ENCODE assay signal across 26 mouse cellular contexts in genomic region chr4:99959308-99959707, GRCm38 (mm10). TPM values are rescaled to one million over a fixed set of nuclear protein-coding genes. Genes with fewer than 3 reads are reported as not detected.
DNase-seq lines count a peak whose midpoint lies in the region; ATAC-seq and TF ChIP-seq lines count a peak whose summit lies in the region.
"Had no signal": no experiment of that assay in that cellular context is flagged by ENCODE, and none has a peak within 500 bp of the region (broad histone marks: within the 10 kb centered on the region; RNA-seq: fewer than 3 reads in every experiment).

No protein-coding gene starts in this region.

- intact Hi-C loops in gastrocnemius, adult 2 months (cut with DNase I) = no loop called here
- intact Hi-C loops in gastrocnemius, postnatal 36 days (cut with DNase I) = no loop called here

- H3K27ac ChIP-seq in gastrocnemius, adult 2 months = peak overlapping the region; percentile 90
- no peak overlapping the region for H3K27ac ChIP-seq in intestine, embryonic 15.5 days
- H3K27ac ChIP-seq in intestine, postnatal 0 days (ENCODE audit: low read depth, low read length) = no peak overlapping the region
- no peak overlapping the region for H3K27ac ChIP-seq in intestine, embryonic 16.5 days (ENCODE audit: low read length)
- H3K27ac ChIP-seq: embryonic facial prominence, embryonic 12.5 days; embryonic facial prominence, embryonic 15.5 days; hindbrain, embryonic 10.5 days; hindbrain, embryonic 13.5 days had no signal

- H3K27me3 ChIP-seq in intestine, embryonic 15.5 days (replicated peaks) = no peaks in the 10 kb centered on the region
- H3K27me3 ChIP-seq in intestine, postnatal 0 days (replicated peaks; ENCODE audit: control insufficient read depth, insufficient read depth, low read length) = no peaks in the 10 kb centered on the region
- no peaks in the 10 kb centered on the region for H3K27me3 ChIP-seq in intestine, embryonic 16.5 days (replicated peaks; ENCODE audit: control insufficient read depth, insufficient read depth, low read length)
- H3K27me3 ChIP-seq: CH12.LX; embryonic facial prominence, embryonic 12.5 days; embryonic facial prominence, embryonic 15.5 days; heart, embryonic 12.5 days; hindbrain, embryonic 13.5 days had no signal

- DNase-seq in gastrocnemius, adult 2 months = no peak
- DNase-seq in gastrocnemius, postnatal 36 days = no peak
- no peak for DNase-seq in yolk sac, embryonic 10.5 days (ENCODE audit: low spot score)
- DNase-seq: adrenal gland, adult 2 months; adrenal gland, postnatal 14 days; B cell, adult 2 months; cerebellum, adult 11 months; cerebellum, adult 2 months; cerebellum, adult 9-11 months; cerebellum, postnatal 25 days; forebrain, postnatal 0 days; gastrocnemius, postnatal 10 days; heart, adult 11 months; kidney, adult 11 months had no signal

- H3K9me3 ChIP-seq in intestine, embryonic 15.5 days = no peaks in the 10 kb centered on the region
- no peaks in the 10 kb centered on the region for H3K9me3 ChIP-seq in intestine, postnatal 0 days (ENCODE audit: control insufficient read depth)
- H3K9me3 ChIP-seq in intestine, embryonic 16.5 days (ENCODE audit: control insufficient read depth, low read length) = no peaks in the 10 kb centered on the region
- H3K9me3 ChIP-seq: embryonic facial prominence, embryonic 12.5 days; embryonic facial prominence, embryonic 15.5 days; G1E; heart, embryonic 12.5 days; hindbrain, embryonic 10.5 days; hindbrain, embryonic 13.5 days had no signal

- peak overlapping the region; percentile 76 for H3K4me3 ChIP-seq in gastrocnemius, adult 2 months
- H3K4me3 ChIP-seq in intestine, embryonic 15.5 days (replicated peaks) = no peak overlapping the region
- no peak overlapping the region for H3K4me3 ChIP-seq in intestine, postnatal 0 days (ENCODE audit: low read depth, low read length)
- H3K4me3 ChIP-seq in intestine, embryonic 16.5 days (ENCODE audit: low read length) = no peak overlapping the region
- H3K4me3 ChIP-seq: embryonic facial prominence, embryonic 12.5 days; embryonic facial prominence, embryonic 15.5 days; heart, embryonic 12.5 days; hindbrain, embryonic 10.5 days; hindbrain, embryonic 13.5 days had no signal

- ATAC-seq in intestine, embryonic 15.5 days = 0 out of 2 replicates have a peak, but pooled peaks have one; percentile 34
- no peak for ATAC-seq in intestine, postnatal 0 days
- ATAC-seq in intestine, embryonic 16.5 days = 0 out of 2 replicates have a peak, but pooled peaks have one; percentile 56
- ATAC-seq: forebrain, embryonic 14.5 days; forebrain, postnatal 0 days; hindbrain, embryonic 16.5 days had no signal

- no peak overlapping the region for H3K9ac ChIP-seq in intestine, embryonic 15.5 days
- H3K9ac ChIP-seq in intestine, postnatal 0 days (ENCODE audit: low read depth, low read length) = no peak overlapping the region
- H3K9ac ChIP-seq in intestine, embryonic 16.5 days (ENCODE audit: low read depth, low read length) = no peak overlapping the region
- H3K9ac ChIP-seq: embryonic facial prominence, embryonic 12.5 days; embryonic facial prominence, embryonic 15.5 days; forebrain, postnatal 0 days; heart, embryonic 12.5 days; hindbrain, embryonic 13.5 days had no signal

- no peaks in the 10 kb centered on the region for H3K36me3 ChIP-seq in intestine, embryonic 15.5 days
- peaks cover 15% of the 10 kb centered on the region for H3K36me3 ChIP-seq in intestine, postnatal 0 days (ENCODE audit: control insufficient read depth, insufficient read depth)
- H3K36me3 ChIP-seq in intestine, embryonic 16.5 days (ENCODE audit: control insufficient read depth, insufficient read depth, low read length) = peaks cover 5% of the 10 kb centered on the region
- H3K36me3 ChIP-seq: embryonic facial prominence, embryonic 12.5 days had no signal

- TF ChIP-seq CTCF in gastrocnemius, adult 2 months (IDR thresholded peaks at IDR 0.05) = no peak
- no peak for TF ChIP-seq CTCF in intestine, postnatal 0 days (IDR thresholded peaks at IDR 0.05; ENCODE audit: low read depth)

- 0 out of 2 replicates have a peak, but pooled peaks cover 2% of the 10 kb centered on the region for H3K4me1 ChIP-seq in intestine, embryonic 15.5 days (replicated peaks)
- H3K4me1 ChIP-seq in intestine, postnatal 0 days (replicated peaks; ENCODE audit: control insufficient read depth, insufficient read depth, low read length) = no peaks in the 10 kb centered on the region
- H3K4me1 ChIP-seq in intestine, embryonic 16.5 days (ENCODE audit: control insufficient read depth, insufficient read depth, low read length) = peaks cover 4% of the 10 kb centered on the region; the same call in 1 of the 2 replicates
- H3K4me1 ChIP-seq: hindbrain, embryonic 13.5 days had no signal

- H3K4me2 ChIP-seq in intestine, embryonic 15.5 days (replicated peaks) = no peak overlapping the region
- no peak overlapping the region for H3K4me2 ChIP-seq in intestine, postnatal 0 days (replicated peaks; ENCODE audit: low read depth)
- H3K4me2 ChIP-seq in intestine, embryonic 16.5 days (ENCODE audit: low read depth, low read length) = no peak overlapping the region
- H3K4me2 ChIP-seq: embryonic facial prominence, embryonic 12.5 days; embryonic facial prominence, embryonic 15.5 days; heart, embryonic 12.5 days; hindbrain, embryonic 13.5 days had no signal

- 51% methylated on average over 3 of the region's 3 CpGs for whole genome bisulfite sequencing in intestine, embryonic 15.5 days
- WGBS in intestine, postnatal 0 days = 77% methylated on average over 3 of the region's 3 CpGs
- WGBS in intestine, embryonic 16.5 days = 70% methylated on average over 3 of the region's 3 CpGs

RNA-seq across cellular contexts. Expression of gene Itgb3bp, which starts 29.7 kb away (rescaled TPM):
- total RNA-seq in gastrocnemius, adult 2 months (2021) = 1 to 10 TPM; 3.7 to 5.1 TPM
- total RNA-seq in gastrocnemius, postnatal 36 days (2021) = 1 to 10 TPM; 4.7 to 5.6 TPM
- polyA plus RNA-seq in intestine, embryonic 15.5 days (2015; fragmentation: Nextera tagmentation; extraction: Ambion mirVana) = 34.6 and 40.1 TPM in 2 replicates
- polyA plus RNA-seq in intestine, postnatal 0 days (2015; fragmentation: Nextera tagmentation; extraction: Ambion mirVana) = 21.7 and 22.4 TPM in 2 replicates
- polyA plus RNA-seq in intestine, embryonic 16.5 days (2015; fragmentation: Nextera tagmentation; extraction: Ambion mirVana) = 28.8 and 30.5 TPM in 2 replicates

RNA-seq across cellular contexts. Expression of gene Pgm1, which starts 30.1 kb away (rescaled TPM):
- 1,000 to 10,000 TPM; 1,079 to 1,367 TPM for total RNA-seq in gastrocnemius, adult 2 months (2021)
- 1,000 to 10,000 TPM; 1,192 to 1,262 TPM for total RNA-seq in gastrocnemius, postnatal 36 days (2021)
- polyA plus RNA-seq in intestine, embryonic 15.5 days (2015; fragmentation: Nextera tagmentation; extraction: Ambion mirVana) = 193 and 195 TPM in 2 replicates
- polyA plus RNA-seq in intestine, postnatal 0 days (2015; fragmentation: Nextera tagmentation; extraction: Ambion mirVana) = 139 and 143 TPM in 2 replicates
- 258 and 271 TPM in 2 replicates for polyA plus RNA-seq in intestine, embryonic 16.5 days (2015; fragmentation: Nextera tagmentation; extraction: Ambion mirVana)
